Mouse (Mus musculus) myocyte (in vitro differentiated cells): ENCODE measurements at regions not wholly inside any gene's neighbourhood (a gene's known extent, or its start where the extent isn't known, plus 50 kb on each side); places are given as distances from the start of the nearest gene placed in this dataset.

Source experiments
- H3K27me3 ChIP-seq: one replicate; pipeline ENCODE4 v1.6.1; 2011; ENCODE audit not compliant: control insufficient read depth, insufficient read depth, insufficient read length
- H3K36me3 ChIP-seq: one replicate; pipeline ENCODE4 v1.6.1; 2011; ENCODE audit not compliant: control insufficient read depth, insufficient read depth
- H3K4me2 ChIP-seq: one replicate; pipeline ENCODE4 v1.6.1; 2011; ENCODE audit warnings: low read depth, control low read depth
- H3K4me3 ChIP-seq: one replicate; pipeline ENCODE4 v1.5.1; 2011; ENCODE audit warnings: mild to moderate bottlenecking, control low read depth, moderate library complexity
- H3K79me2 ChIP-seq: one replicate; pipeline ENCODE4 v1.6.1; 2011; ENCODE audit not compliant: control insufficient read depth, insufficient read depth
- H3ac ChIP-seq: one replicate; pipeline ENCODE4 v1.6.1; 2011; ENCODE audit not compliant: control insufficient read depth, insufficient read length
- CEBPB ChIP-seq: IDR thresholded peaks from 2 replicates; pipeline ENCODE4 v1.6.1; 2011; ENCODE audit warnings: mild to moderate bottlenecking, moderate library complexity; ENCODE audit not compliant: poor library complexity, insufficient read depth, severe bottlenecking
- E2F4 ChIP-seq: IDR thresholded peaks from one replicate; pipeline ENCODE4 v1.6.1; 2011; ENCODE audit warnings: mild to moderate bottlenecking, control low read depth, moderate library complexity; ENCODE audit not compliant: insufficient read depth
- MAX ChIP-seq: IDR thresholded peaks from one replicate; pipeline ENCODE4 v1.6.1; 2011; ENCODE audit warnings: low read depth, mild to moderate bottlenecking, control low read depth
- MYOD1 ChIP-seq, 3 experiments: IDR thresholded peaks; one replicate each; pipeline ENCODE4 v1.6.1; 2011; ENCODE audit warnings: control low read depth in 2 of 3, low read depth in 2 of 3, mild to moderate bottlenecking in 2 of 3, moderate library complexity in 1 of 3; ENCODE audit not compliant: insufficient read length in 2 of 3, control insufficient read depth in 1 of 3
- MYOG ChIP-seq, 3 experiments: IDR thresholded peaks; one replicate each; pipeline ENCODE4 v1.6.1; 2011; ENCODE audit warnings: control low read depth in 2 of 3, low read depth in 2 of 3, mild to moderate bottlenecking in 2 of 3; ENCODE audit not compliant: insufficient read length in 2 of 3, control insufficient read depth in 1 of 3, insufficient read depth in 1 of 3
- POLR2A ChIP-seq: IDR thresholded peaks from one replicate; pipeline ENCODE4 v1.6.1; 2011; ENCODE audit warnings: low read depth, mild to moderate bottlenecking, control low read depth, moderate library complexity; ENCODE audit not compliant: insufficient read length
- POLR2AphosphoS2 ChIP-seq: IDR thresholded peaks from one replicate; pipeline ENCODE4 v1.6.1; 2011; ENCODE audit warnings: low read depth, control low read depth; ENCODE audit not compliant: insufficient read length
- REST ChIP-seq: IDR thresholded peaks from one replicate; pipeline ENCODE4 v1.6.1; 2011; ENCODE audit warnings: mild to moderate bottlenecking, control low read depth, moderate library complexity; ENCODE audit not compliant: insufficient read depth, insufficient read length
- SRF ChIP-seq: IDR thresholded peaks from one replicate; pipeline ENCODE4 v1.6.1; 2011; ENCODE audit warnings: low read depth; ENCODE audit not compliant: control insufficient read depth, insufficient read length
- TCF12 ChIP-seq: IDR thresholded peaks from one replicate; pipeline ENCODE4 v1.6.1; 2011; ENCODE audit warnings: mild to moderate bottlenecking, control low read depth; ENCODE audit not compliant: poor library complexity, insufficient read depth, severe bottlenecking
- TCF3 ChIP-seq: IDR thresholded peaks from one replicate; pipeline ENCODE4 v1.6.1; 2011; ENCODE audit warnings: low read depth, control low read depth; ENCODE audit not compliant: insufficient read length
- USF1 ChIP-seq: IDR thresholded peaks from one replicate; pipeline ENCODE4 v1.6.1; 2011; ENCODE audit warnings: low read depth, mild to moderate bottlenecking, control low read depth, moderate library complexity

DNA sequence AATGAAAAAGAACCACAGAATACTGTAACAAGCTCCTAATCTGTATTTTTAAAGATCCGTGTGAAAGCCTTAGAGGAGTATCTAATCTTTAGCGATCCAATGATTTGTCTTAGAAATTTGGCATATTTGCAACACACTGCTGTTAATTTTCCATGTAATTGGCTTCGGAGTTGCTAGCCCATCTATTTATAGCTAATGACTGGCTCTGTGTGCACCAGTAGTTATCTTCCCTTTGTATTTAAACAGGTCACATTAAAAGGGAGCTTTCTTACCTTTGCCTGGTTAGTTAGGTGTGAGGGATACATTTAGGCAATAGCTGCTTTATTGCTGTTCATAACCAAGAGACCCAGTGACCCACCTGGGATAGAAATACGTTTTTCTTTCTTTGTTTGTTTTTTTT, 256.3 kb upstream of the Mme start:
- Histone ChIP-seq H3K4me3 (no peak overlapping the region), H3K79me2 (no peaks in the 10 kb centered on the region), H3K36me3 (no peaks in the 10 kb centered on the region), H3K27me3 (no peaks in the 10 kb centered on the region), H3K4me2 (no peak overlapping the region), H3ac (no peak overlapping the region)
- no peak for TF ChIP-seq SRF
- no peak for TF ChIP-seq POLR2A
- no peak for TF ChIP-seq E2F4
- no peak for TF ChIP-seq CEBPB
- no peak for TF ChIP-seq MAX
- no peak for TF ChIP-seq TCF12
- TF ChIP-seq TCF3: no peak
- TF ChIP-seq MYOD1 (IDR thresholded peaks at IDR 0.05; ENCODE audit: control insufficient read depth in 1 of 3, insufficient read length in 2 of 3, low read depth in 2 of 3): no peak
- no peak for TF ChIP-seq REST
- TF ChIP-seq POLR2AphosphoS2: no peak
- TF ChIP-seq MYOG (IDR thresholded peaks at IDR 0.05; ENCODE audit: control insufficient read depth in 1 of 3, insufficient read depth in 1 of 3, insufficient read length in 2 of 3, low read depth in 2 of 3): no peak
- TF ChIP-seq USF1: no peak

GRCm38 (mm10) chr3:62976906-62977305, 264.4 kb upstream of the Mme start:
- no peak for TF ChIP-seq TCF12
- no peak for TF ChIP-seq POLR2AphosphoS2
- TF ChIP-seq TCF3: no peak
- no peak for TF ChIP-seq SRF
- no peak for TF ChIP-seq MYOD1 (IDR thresholded peaks at IDR 0.05; ENCODE audit: control insufficient read depth in 1 of 3, insufficient read length in 2 of 3, low read depth in 2 of 3)
- TF ChIP-seq CEBPB: no peak
- TF ChIP-seq MYOG (IDR thresholded peaks at IDR 0.05; ENCODE audit: control insufficient read depth in 1 of 3, insufficient read depth in 1 of 3, insufficient read length in 2 of 3, low read depth in 2 of 3): no peak
- TF ChIP-seq REST: no peak
- no peak for TF ChIP-seq MAX
- H3K27me3 ChIP-seq: no peaks in the 10 kb centered on the region

DNA sequence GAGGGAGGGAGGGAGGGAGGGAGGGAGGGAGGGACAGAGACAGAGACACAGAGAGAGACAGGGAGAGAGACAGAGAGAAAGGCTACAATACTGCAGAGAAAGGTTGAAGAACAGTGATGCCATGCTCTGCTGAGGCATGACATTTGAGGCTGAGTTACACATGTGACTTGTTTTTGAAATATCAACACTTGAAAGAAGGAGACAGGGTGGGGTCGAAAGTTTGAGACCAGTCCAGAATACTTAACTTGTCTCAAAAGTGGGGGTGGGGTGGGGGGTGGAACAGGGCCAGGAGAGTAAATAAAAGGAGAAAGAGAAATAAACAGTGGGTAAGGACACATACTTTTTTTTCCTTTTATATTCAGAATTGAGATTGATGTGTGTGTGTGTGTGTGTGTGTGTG, 278.1 kb upstream of the Mme start:
- Histone ChIP-seq H3K79me2 (no peaks in the 10 kb centered on the region), H3K4me2 (no peak overlapping the region), H3K27me3 (no peaks in the 10 kb centered on the region), H3K36me3 (no peaks in the 10 kb centered on the region), H3K4me3 (no peak overlapping the region), H3ac (no peak overlapping the region)
- TF ChIP-seq TCF3 (no peak), E2F4 (no peak)

More at GRCm38 (mm10) chr3:62976906-62977305, 264.4 kb upstream of the Mme start:
- no peaks in the 10 kb centered on the region for H3K79me2 ChIP-seq
- H3K4me2 ChIP-seq: no peak overlapping the region
- H3K4me3 ChIP-seq: no peak overlapping the region
- H3ac ChIP-seq: no peak overlapping the region
- H3K36me3 ChIP-seq: no peaks in the 10 kb centered on the region

- no peaks in the 10 kb centered on the region for H3K27me3 ChIP-seq
- H3K4me3 ChIP-seq: no peak overlapping the region
- no peak overlapping the region for H3ac ChIP-seq
- no peak for TF ChIP-seq MYOD1 (IDR thresholded peaks at IDR 0.05; ENCODE audit: control insufficient read depth in 1 of 3, insufficient read length in 2 of 3, low read depth in 2 of 3)
- peak; percentile 90 for TF ChIP-seq USF1
- no peak overlapping the region for H3K4me2 ChIP-seq
- no peaks in the 10 kb centered on the region for H3K36me3 ChIP-seq
- H3K79me2 ChIP-seq: no peaks in the 10 kb centered on the region
These were observed 278.7 kb upstream of the Mme start for GRCm38 (mm10) chr3:62962608-62963007.

DNA sequence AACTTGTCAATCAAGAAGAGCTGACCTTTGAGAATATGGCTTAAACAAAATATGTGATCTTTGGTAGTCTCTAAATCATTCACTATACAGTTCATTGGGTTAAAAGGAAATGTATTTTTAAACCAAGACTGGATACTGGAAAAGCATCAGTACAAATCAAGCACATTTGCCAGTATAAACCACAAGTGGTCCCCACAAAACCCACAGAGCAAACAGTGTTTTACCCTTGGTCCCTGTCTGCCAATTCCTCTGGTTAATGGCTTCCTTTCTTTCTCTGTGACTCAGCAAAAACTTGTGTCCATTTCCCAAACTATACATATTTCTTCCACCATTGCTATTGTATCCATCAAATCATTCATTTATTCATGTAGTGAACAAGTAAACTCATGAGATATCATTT, 296.0 kb upstream of the Mme start:
- Histone ChIP-seq H3K4me3 (no peak overlapping the region), H3K4me2 (no peak overlapping the region)

More for the DNA sequence above, 296.0 kb upstream of the Mme start:
- H3ac ChIP-seq: no peak overlapping the region
- no peaks in the 10 kb centered on the region for H3K79me2 ChIP-seq
- no peaks in the 10 kb centered on the region for H3K36me3 ChIP-seq
- TF ChIP-seq MYOD1 (IDR thresholded peaks at IDR 0.05; ENCODE audit: control insufficient read depth in 1 of 3, insufficient read length in 2 of 3, low read depth in 2 of 3) (no peak), MYOG (IDR thresholded peaks at IDR 0.05; ENCODE audit: control insufficient read depth in 1 of 3, insufficient read depth in 1 of 3, insufficient read length in 2 of 3, low read depth in 2 of 3) (no peak), TCF12 (no peak), CEBPB (no peak), E2F4 (no peak), REST (no peak), MAX (no peak), SRF (no peak), TCF3 (no peak), POLR2AphosphoS2 (no peak), POLR2A (no peak)
- H3K27me3 ChIP-seq: no peaks in the 10 kb centered on the region
